Mouse (Mus musculus) heart, adult 9 months (tissue): Measurements from ENCODE around the gene Akp3.

Experiments used
- DNase-seq, 2 experiments: peaks; one replicate each; pipeline ENCODE4 v3.0.0; 2022; ENCODE audit warnings: low spot score in 2 of 2

Akp3 gene

GRCm38 (mm10) chr1:87154501-87155120, 29.8 kb downstream of the Akp3 start:
- no peak for DNase-seq

GRCm38 (mm10) chr1:87155531-87156198, 30.9 kb downstream of the Akp3 start:
- no peak for DNase-seq

- no peak for DNase-seq
Observed at GRCm38 (mm10) chr1:87156199-87156587, 31.4 kb downstream of the Akp3 start, which contains the start of gene Ecel1. Ecel1 (minus strand) TSS chr1:87156521.

GRCm38 (mm10) chr1:87159396-87159795, 34.6 kb downstream of the Akp3 start:
- DNase-seq: no peak

- DNase-seq: no peak
Observed at GRCm38 (mm10) chr1:87164164-87164795, 39.5 kb downstream of the Akp3 start.

GRCm38 (mm10) chr1:87164796-87165184, 40.0 kb downstream of the Akp3 start:
- DNase-seq: no peak

GRCm38 (mm10) chr1:87170458-87170857, 45.7 kb downstream of the Akp3 start:
- DNase-seq: no peak

GRCm38 (mm10) chr1:87171312-87171711, 46.5 kb downstream of the Akp3 start:
- no peak for DNase-seq

GRCm38 (mm10) chr1:87172316-87172715, 47.5 kb downstream of the Akp3 start:
- no peak for DNase-seq

GRCm38 (mm10) chr1:87174006-87174955, 49.5 kb downstream of the Akp3 start:
- DNase-seq: peak; percentile 25 to 52

- peak; percentile 26 to 42 for DNase-seq
Observed at GRCm38 (mm10) chr1:87175852-87176292, 51.1 kb downstream of the Akp3 start.
